Mouse (Mus musculus): ENCODE results near the gene Eif2ak1.

Gene Eif2ak1

GRCm38 (mm10) chr5:143902111-143902510, 84.5 kb downstream of the Eif2ak1 start:
- DNase-seq (ENCODE audit: low spot score): no peak

DNA sequence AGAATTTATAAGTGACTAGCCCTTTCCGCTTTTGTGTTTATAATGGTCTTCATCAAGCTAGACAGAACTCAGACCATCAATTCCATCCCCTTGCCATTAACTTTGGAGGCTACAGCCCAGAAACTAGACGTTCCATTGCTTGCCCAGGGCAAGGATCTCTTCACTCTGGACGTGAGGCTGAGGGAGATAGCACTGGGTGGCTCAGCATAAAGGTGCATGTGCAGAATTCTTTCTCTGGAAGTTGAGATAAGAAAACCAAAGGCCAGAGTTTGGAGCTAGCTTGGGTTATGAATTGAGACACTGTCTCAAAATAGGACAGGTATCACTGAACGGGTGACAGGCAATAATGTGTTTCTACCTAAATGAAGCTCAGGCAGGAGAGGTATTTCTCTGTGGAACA, 86.2 kb downstream of the Eif2ak1 start:
- DNase-seq (ENCODE audit: low spot score): no peak

GRCm38 (mm10) chr5:143906429-143906828, 88.8 kb downstream of the Eif2ak1 start:
- no peak for DNase-seq (ENCODE audit: low spot score)

DNA sequence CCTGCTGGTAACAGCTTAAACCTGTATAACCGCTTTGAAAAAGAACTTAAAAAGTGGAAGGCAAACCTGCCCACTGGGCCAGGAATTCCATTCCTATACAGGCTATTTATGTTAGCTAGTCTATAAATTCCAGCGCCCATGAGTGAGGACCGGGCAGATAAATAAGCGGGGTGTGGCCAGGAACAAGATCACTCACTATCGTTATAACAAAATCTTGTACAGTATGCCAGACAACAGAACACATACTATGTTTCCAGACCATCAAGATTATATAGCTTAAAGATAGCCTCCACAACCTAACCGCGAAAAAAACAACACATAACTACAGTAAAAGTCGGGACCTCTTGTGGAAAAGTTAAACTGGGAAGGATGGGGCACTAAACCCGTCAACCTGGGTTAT, 91.3 kb downstream of the Eif2ak1 start:
- no peak for DNase-seq (ENCODE audit: low spot score)

DNA sequence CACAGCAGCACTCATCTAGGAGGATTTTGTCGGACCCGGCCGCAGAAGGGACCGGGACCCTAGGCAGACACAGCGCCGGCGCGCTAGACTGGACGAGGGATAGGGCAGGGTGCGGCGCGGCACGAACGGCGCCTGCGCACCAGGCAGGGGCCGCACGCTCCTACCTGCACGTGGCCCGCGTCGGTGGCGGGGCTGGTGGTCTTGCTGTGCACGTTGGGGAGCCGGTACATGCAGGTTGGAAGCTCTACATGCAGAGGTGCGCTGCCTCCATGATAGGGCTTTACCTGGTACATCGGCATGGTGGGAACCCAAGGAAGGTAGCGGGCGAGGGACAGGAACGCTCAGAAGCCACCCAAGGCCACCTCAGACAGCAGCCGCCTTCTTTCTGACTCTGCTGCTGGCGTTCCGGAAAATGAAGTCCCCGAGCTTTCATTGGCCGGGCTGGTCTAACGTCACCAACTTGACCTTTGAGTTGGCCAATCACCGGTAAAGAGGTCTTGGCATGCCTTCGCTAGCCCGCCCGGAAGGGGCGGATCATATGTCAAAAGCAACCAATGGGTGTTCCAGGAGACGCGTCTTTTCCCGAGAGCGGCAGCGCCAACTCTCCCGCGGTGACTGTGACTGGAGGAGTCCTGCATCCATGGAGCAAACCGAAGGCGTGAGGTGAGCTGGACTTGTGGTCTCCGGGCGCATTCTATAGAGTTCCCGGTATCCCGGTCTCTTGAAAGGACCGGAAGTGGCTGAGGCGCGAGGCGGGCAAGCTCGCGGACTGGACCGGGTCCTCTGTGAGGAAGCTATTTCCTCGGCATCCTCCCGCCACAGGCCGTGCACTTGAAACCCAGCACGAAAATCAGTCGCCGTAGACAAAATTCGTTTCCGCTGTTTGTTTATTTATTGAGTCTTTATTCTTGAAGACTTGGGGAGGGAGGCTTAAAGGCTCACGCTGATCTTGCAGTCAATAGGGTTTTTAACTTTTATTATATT, 92.1 kb downstream of the Eif2ak1 start, which contains the start of the genes Aimp2 and Pms2:
Gene Aimp2, minus strand, starts transcription at position 431 of the 984 bp plus-strand sequence.
Gene Pms2, plus strand, starts transcription at position 548 of the 984 bp plus-strand sequence.
- peak; percentile 95 for DNase-seq (ENCODE audit: low spot score)

- DNase-seq (ENCODE audit: low spot score): no peak
These were observed 98.6 kb downstream of the Eif2ak1 start for GRCm38 (mm10) chr5:143916221-143916620.

GRCm38 (mm10) chr5:143917418-143917817, 99.8 kb downstream of the Eif2ak1 start:
- peak; percentile 16 for DNase-seq (ENCODE audit: low spot score)

- no peak for DNase-seq (ENCODE audit: low spot score)
These were observed 100.5 kb downstream of the Eif2ak1 start for GRCm38 (mm10) chr5:143918120-143918519.

GRCm38 (mm10) chr5:143924781-143925452, 107.3 kb downstream of the Eif2ak1 start:
- no peak for DNase-seq (ENCODE audit: low spot score)

- no peak for DNase-seq (ENCODE audit: low spot score)
These were observed 110.3 kb downstream of the Eif2ak1 start, which contains the start of gene Gm42421 for GRCm38 (mm10) chr5:143927875-143928274. Gene Gm42421 (plus strand): TSS chr5:143928175.

DNA sequence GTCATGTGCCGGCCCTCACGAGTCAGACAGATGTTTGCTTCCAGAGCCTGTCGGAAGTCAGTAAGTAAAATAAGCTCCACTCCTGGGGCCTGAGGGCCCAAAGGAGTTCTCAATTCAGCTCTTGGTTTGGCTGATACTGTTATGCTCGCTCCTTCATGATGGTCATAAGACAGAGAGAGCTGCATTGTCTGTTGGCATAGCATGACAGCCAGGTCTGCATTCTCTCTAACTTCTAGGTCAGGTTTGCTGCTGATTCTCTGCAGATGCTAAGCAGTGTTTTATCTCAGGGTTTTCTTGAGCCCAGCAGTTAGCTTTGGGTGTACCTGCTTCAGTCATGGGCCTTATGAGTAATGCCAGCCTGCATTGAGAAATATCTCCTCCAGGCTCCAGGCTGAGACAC, 111.7 kb downstream of the Eif2ak1 start:
- no peak for DNase-seq (ENCODE audit: low spot score)

- no peak for DNase-seq (ENCODE audit: low spot score)
These were observed 113.1 kb downstream of the Eif2ak1 start for GRCm38 (mm10) chr5:143930656-143931055.

GRCm38 (mm10) chr5:143931863-143932580, 114.4 kb downstream of the Eif2ak1 start:
- no peak for DNase-seq (ENCODE audit: low spot score)

GRCm38 (mm10) chr5:143932831-143933230, 115.2 kb downstream of the Eif2ak1 start, which contains the start of gene Rsph10b:
Gene Rsph10b (plus strand): TSS chr5:143933035.
- no peak for DNase-seq (ENCODE audit: low spot score)

DNA sequence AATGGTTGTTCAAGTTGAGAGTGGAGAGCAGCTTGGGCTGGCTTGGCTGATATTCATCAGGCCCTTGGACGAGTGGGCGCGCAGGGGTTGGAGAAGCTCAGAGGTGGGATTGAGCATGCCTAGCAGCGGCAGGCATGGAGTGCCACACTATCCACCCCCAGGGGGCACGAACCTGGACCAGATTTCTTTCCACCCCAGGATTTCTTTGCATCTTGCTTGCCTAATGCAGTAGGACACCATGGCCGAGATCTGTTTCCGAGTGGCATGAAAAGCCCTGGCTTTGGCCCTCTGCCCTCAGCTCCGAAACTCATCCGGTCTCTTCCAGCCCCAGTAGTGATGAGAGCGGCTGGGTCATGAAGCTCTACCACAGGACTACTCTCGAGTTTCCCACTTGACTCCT, 115.8 kb downstream of the Eif2ak1 start:
- no peak for DNase-seq (ENCODE audit: low spot score)

DNA sequence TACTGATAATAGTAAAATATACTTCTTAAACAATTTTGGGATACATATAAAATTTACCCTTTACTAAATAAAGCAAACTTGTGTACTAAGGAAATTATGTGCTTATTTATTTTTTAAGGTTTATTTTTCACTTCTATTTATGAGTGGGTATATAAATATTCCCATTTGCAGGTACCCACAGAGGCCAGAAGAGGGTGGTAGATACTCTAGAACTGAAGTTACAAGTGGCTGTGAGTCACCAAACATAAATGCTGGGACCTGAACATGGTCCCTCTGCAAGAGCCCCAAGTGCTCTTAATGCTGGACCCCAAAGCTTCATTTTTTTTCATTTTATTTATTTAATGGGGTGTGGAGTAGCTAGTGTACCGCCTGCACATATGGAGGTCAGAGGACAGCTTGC, 116.3 kb downstream of the Eif2ak1 start:
- no peak for DNase-seq (ENCODE audit: low spot score)

- no peak for DNase-seq (ENCODE audit: low spot score)
These were observed 118.6 kb downstream of the Eif2ak1 start for GRCm38 (mm10) chr5:143936156-143936555.

- DNase-seq (ENCODE audit: low spot score): no peak
These were observed 124.0 kb downstream of the Eif2ak1 start for GRCm38 (mm10) chr5:143941588-143941987.

DNA sequence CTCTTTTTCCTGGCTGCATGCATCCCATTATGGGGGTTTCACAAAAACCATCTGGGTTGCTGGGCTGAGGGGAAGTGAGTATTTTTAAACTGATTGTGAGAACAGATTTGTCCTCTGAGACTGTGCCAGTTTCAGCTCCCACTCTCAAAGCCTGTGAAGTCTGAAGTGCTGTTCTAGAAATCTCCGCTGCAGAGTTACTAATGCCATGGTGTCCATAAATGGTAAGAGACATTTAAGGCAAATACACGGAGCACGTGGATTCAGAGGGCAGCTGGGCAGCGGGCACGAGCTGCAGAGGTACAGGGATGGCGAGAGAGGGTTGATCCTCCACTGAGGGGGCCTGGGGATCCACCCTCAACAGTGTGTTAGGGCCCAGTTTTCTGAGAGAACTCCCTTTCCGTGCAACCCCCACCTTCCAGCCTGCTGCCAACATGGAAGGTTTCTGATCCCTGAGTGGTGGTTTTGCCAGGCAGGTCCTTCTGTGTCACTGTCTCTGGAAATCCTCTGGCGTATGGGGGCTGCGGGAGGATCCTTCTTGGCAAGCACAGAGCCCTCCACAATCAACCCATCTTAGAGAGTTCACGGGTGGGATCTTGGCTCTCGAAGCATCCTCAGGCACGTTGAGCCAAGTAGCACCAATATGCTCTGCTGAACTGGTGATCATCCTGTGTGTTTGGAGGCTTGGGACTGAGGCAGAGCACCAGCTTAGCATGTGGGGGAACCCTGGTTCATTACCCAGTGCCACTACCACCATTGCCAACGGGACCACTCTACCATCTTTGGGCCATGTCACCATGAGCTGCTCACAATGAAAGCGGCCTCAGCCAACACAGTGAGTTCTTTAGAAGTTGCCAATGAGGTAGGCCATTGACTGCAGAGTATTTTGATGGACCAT, 125.9 kb downstream of the Eif2ak1 start:
- no peak for DNase-seq (ENCODE audit: low spot score)

DNA sequence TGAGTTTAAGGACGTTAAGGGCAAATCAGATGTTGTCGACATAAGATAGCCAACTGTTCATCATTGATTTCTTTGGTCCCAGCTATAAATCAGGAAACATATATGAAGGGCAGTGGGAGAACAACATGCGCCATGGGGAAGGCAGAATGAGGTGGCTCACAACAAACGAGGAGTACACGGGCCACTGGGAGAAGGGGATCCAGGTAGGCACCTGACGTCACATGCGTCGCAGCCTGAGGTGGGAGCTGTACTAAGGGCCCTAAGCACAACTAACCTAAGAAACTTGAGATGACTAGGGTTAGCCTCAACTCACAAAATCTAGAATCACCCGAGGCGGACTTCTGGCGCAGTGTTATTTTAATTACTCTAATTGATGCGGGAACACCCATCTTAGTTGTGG, 130.8 kb downstream of the Eif2ak1 start:
- DNase-seq (ENCODE audit: low spot score): no peak

GRCm38 (mm10) chr5:143950016-143950415, 132.4 kb downstream of the Eif2ak1 start:
- no peak for DNase-seq (ENCODE audit: low spot score)
